Mouse (Mus musculus) CH12.LX (cell line): ENCODE measurements around the gene Col24a1. TPM values are rescaled to one million over a fixed set of nuclear protein-coding genes. Genes with fewer than 3 reads are reported as not detected.

Experiments used
- DNase-seq: peaks from one replicate; pipeline ENCODE4 v3.0.0-alpha.2; 2013; ENCODE audit errors: extremely low read depth
- H3K27ac ChIP-seq: 2 replicates; pipeline ENCODE4 v1.5.1; 2012; ENCODE audit warnings: low read depth, mild to moderate bottlenecking, control low read depth, moderate library complexity; ENCODE audit not compliant: insufficient read depth
- H3K27me3 ChIP-seq: replicated peaks from 2 replicates; pipeline ENCODE3; 2012; ENCODE audit warnings: inconsistent platforms
- H3K36me3 ChIP-seq, 2 experiments: replicated peaks in 1 of 2; 2 replicates each; pipeline versions ENCODE3 to v1.6.1; 2012; ENCODE audit warnings: inconsistent platforms in 1 of 2, low read length in 1 of 2, mild to moderate bottlenecking in 1 of 2, mixed read lengths in 1 of 2, moderate library complexity in 1 of 2; ENCODE audit not compliant: control insufficient read depth in 1 of 2, insufficient read depth in 1 of 2
- H3K4me1 ChIP-seq, 2 experiments: 2 replicates each; pipeline ENCODE4 v1.6.1; 2012; ENCODE audit warnings: inconsistent platforms in 1 of 2, moderate library complexity in 1 of 2; ENCODE audit not compliant: insufficient read depth in 2 of 2, control insufficient read depth in 1 of 2
- H3K4me2 ChIP-seq: 2 replicates; pipeline ENCODE4 v1.6.1; 2012; ENCODE audit warnings: low read depth, mild to moderate bottlenecking, control low read depth; ENCODE audit not compliant: poor library complexity, insufficient read depth, severe bottlenecking
- H3K4me3 ChIP-seq, 3 experiments: fragments of 150-350 bp in 1 of 3; sonication (generic) in 1 of 3; replicated peaks in 1 of 3; 2 replicates each; pipeline versions ENCODE3 to v1.5.1; 2011 to 2012; ENCODE audit warnings: low read depth in 2 of 3, low read length in 2 of 3, mild to moderate bottlenecking in 2 of 3, moderate library complexity in 2 of 3, control low read depth in 1 of 3, improper control_type of control experiment in 1 of 3, inconsistent platforms in 1 of 3, mixed read lengths in 1 of 3; ENCODE audit not compliant: poor library complexity in 1 of 3
- H3K79me2 ChIP-seq: replicated peaks from 2 replicates; pipeline ENCODE4 v1.6.1; 2012; ENCODE audit warnings: mild to moderate bottlenecking, moderate library complexity; ENCODE audit not compliant: control insufficient read depth, poor library complexity, insufficient read depth, severe bottlenecking; ENCODE audit errors: extremely low read depth
- H3K9ac ChIP-seq: 2 replicates; pipeline ENCODE4 v1.6.1; 2012; ENCODE audit warnings: low read depth, mild to moderate bottlenecking, control low read depth, moderate library complexity; ENCODE audit not compliant: insufficient read depth
- H3K9me3 ChIP-seq: replicated peaks from 2 replicates; pipeline ENCODE3; 2012; ENCODE audit warnings: low read length, inconsistent platforms, mixed read lengths
- BHLHE40 ChIP-seq: IDR thresholded peaks from 2 replicates; pipeline ENCODE4 v1.6.1; 2011; ENCODE audit warnings: mild to moderate bottlenecking, low read depth, low read length, improper control_type of control experiment
- CHD2 ChIP-seq: IDR thresholded peaks from 2 replicates; pipeline ENCODE4 v1.6.1; 2011; ENCODE audit warnings: low read length, improper control_type of control experiment
- CTCF ChIP-seq, 2 experiments: IDR thresholded peaks in 1 of 2; conservative IDR thresholded peaks in 1 of 2; 2 replicates each; pipeline ENCODE4 v1.5.1; 2011 to 2012; ENCODE audit warnings: low read depth in 2 of 2, low read length in 2 of 2, improper control_type of control experiment in 1 of 2, inconsistent platforms in 1 of 2, mild to moderate bottlenecking in 1 of 2, moderate library complexity in 1 of 2
- ELF1 ChIP-seq: IDR thresholded peaks from 2 replicates; pipeline ENCODE4 v1.6.1; 2014; ENCODE audit warnings: low read depth, mild to moderate bottlenecking, inconsistent platforms, low read length, improper control_type of control experiment
- EP300 ChIP-seq: IDR thresholded peaks from 2 replicates; pipeline ENCODE4 v1.6.1; 2011; ENCODE audit warnings: low read length, improper control_type of control experiment
- ETS1 ChIP-seq: conservative IDR thresholded peaks from 2 replicates; pipeline ENCODE4 v1.6.1; 2012; ENCODE audit warnings: low read depth, mild to moderate bottlenecking, inconsistent platforms, low read length, improper control_type of control experiment, moderate library complexity
- HCFC1 ChIP-seq: IDR thresholded peaks from 2 replicates; pipeline ENCODE4 v1.6.1; 2012; ENCODE audit warnings: low read depth, mild to moderate bottlenecking, inconsistent platforms, low read length, improper control_type of control experiment
- IRF4 ChIP-seq: IDR thresholded peaks from 2 replicates; pipeline ENCODE4 v1.6.1; 2014; ENCODE audit warnings: low read depth, mild to moderate bottlenecking, inconsistent platforms, low read length, improper control_type of control experiment
- JUND ChIP-seq: conservative IDR thresholded peaks from 2 replicates; pipeline ENCODE4 v1.6.1; 2011; ENCODE audit warnings: low read depth, low read length, improper control_type of control experiment
- KAT2A ChIP-seq: IDR thresholded peaks from 2 replicates; pipeline ENCODE4 v1.6.1; 2012; ENCODE audit warnings: low read length, improper control_type of control experiment, inconsistent platforms; ENCODE audit not compliant: insufficient replicate concordance
- MAFK ChIP-seq: IDR thresholded peaks from 2 replicates; pipeline ENCODE4 v1.6.1; 2011; ENCODE audit warnings: low read length, improper control_type of control experiment; ENCODE audit not compliant: insufficient replicate concordance
- MAX ChIP-seq: IDR thresholded peaks from 2 replicates; pipeline ENCODE4 v1.6.1; 2011; ENCODE audit warnings: low read length, improper control_type of control experiment
- MAZ ChIP-seq: IDR thresholded peaks from 2 replicates; pipeline ENCODE4 v1.6.1; 2012; ENCODE audit warnings: low read depth, mild to moderate bottlenecking, inconsistent platforms, low read length, improper control_type of control experiment, moderate library complexity
- MYC ChIP-seq: IDR thresholded peaks from 2 replicates; pipeline ENCODE4 v1.6.1; 2011; ENCODE audit warnings: low read depth, mild to moderate bottlenecking, improper control_type of control experiment, low read length
- NRF1 ChIP-seq: IDR thresholded peaks from 2 replicates; pipeline ENCODE4 v1.6.1; 2014; ENCODE audit warnings: low read depth, mild to moderate bottlenecking, inconsistent platforms, low read length, improper control_type of control experiment, moderate library complexity
- PAX5 ChIP-seq: IDR thresholded peaks from 2 replicates; pipeline ENCODE4 v1.6.1; 2012; ENCODE audit warnings: low read length, inconsistent platforms, mixed read lengths
- POLR2A ChIP-seq: IDR thresholded peaks from 2 replicates; pipeline ENCODE4 v1.6.1; 2011; ENCODE audit warnings: low read depth, mild to moderate bottlenecking, improper control_type of control experiment, low read length
- POLR2AphosphoS2 ChIP-seq: IDR thresholded peaks from 2 replicates; pipeline ENCODE4 v1.6.1; 2011; ENCODE audit warnings: low read depth, low read length, improper control_type of control experiment
- RAD21 ChIP-seq: IDR thresholded peaks from 2 replicates; pipeline ENCODE4 v1.6.1; 2011; ENCODE audit warnings: low read depth, mild to moderate bottlenecking, low read length, improper control_type of control experiment, moderate library complexity
- RCOR1 ChIP-seq: conservative IDR thresholded peaks from 2 replicates; pipeline ENCODE4 v1.6.1; 2012; ENCODE audit warnings: low read depth, mild to moderate bottlenecking, inconsistent platforms, low read length, improper control_type of control experiment
- SMC3 ChIP-seq: IDR thresholded peaks from 2 replicates; pipeline ENCODE4 v1.6.1; 2011; ENCODE audit warnings: low read depth, low read length, improper control_type of control experiment
- TBP ChIP-seq: conservative IDR thresholded peaks from 2 replicates; pipeline ENCODE4 v1.6.1; 2011; ENCODE audit warnings: low read depth, low read length, improper control_type of control experiment
- TCF12 ChIP-seq: IDR thresholded peaks from 2 replicates; pipeline ENCODE4 v1.6.1; 2014; ENCODE audit warnings: low read depth, mild to moderate bottlenecking, inconsistent platforms, low read length, improper control_type of control experiment
- UBTF ChIP-seq: IDR thresholded peaks from 2 replicates; pipeline ENCODE4 v1.6.1; 2012; ENCODE audit warnings: low read depth, mild to moderate bottlenecking, inconsistent platforms, low read length, improper control_type of control experiment, moderate library complexity
- USF1 ChIP-seq: IDR thresholded peaks from 2 replicates; pipeline ENCODE4 v1.6.1; 2014; ENCODE audit warnings: low read depth, mild to moderate bottlenecking, inconsistent platforms, low read length, improper control_type of control experiment
- USF2 ChIP-seq: conservative IDR thresholded peaks from 2 replicates; pipeline ENCODE4 v1.6.1; 2011; ENCODE audit warnings: low read depth, low read length, improper control_type of control experiment
- ZKSCAN1 ChIP-seq: IDR thresholded peaks from 2 replicates; pipeline ENCODE4 v1.6.1; 2012; ENCODE audit warnings: low read depth, inconsistent platforms, low read length, improper control_type of control experiment, borderline replicate concordance
- ZMIZ1 ChIP-seq: IDR thresholded peaks from 2 replicates; pipeline ENCODE4 v1.6.1; 2012; ENCODE audit warnings: low read depth, mild to moderate bottlenecking, inconsistent platforms, low read length, improper control_type of control experiment
- dilution Hi-C: fragments of 300-500 bp; cut with MboI; formaldehyde crosslinking; loops from 2 replicates; pipeline ENCODE4 v1.14.3; 2020; ENCODE audit warnings: low sequenced_read_pairs; ENCODE audit not compliant: extremely low pct_unique_long_range_greater_than_20kb, extremely low pct_ligation_motif_present
- in situ Hi-C: fragments of 300-500 bp; cut with MboI; formaldehyde crosslinking; loops from 3 replicates; pipeline ENCODE4 v1.14.3; 2019; ENCODE audit warnings: low sequenced_read_pairs, low pct_ligation_motif_present, low pct_unique_long_range_greater_than_20kb, mixed read lengths
- polyA plus RNA-seq: library from polyadenylated mRNA; unstranded; fragments of >175 nt; gene quantifications from 2 replicates; pipeline ENCODE4 v1.2.1, GENCODE M21; 2012; ENCODE audit warnings: low read depth; ENCODE audit not compliant: insufficient read length
- total RNA-seq, 2 experiments: library from RNA; depleted of rRNA; stranded (reverse); fragments of 300-350 nt in 1 of 2; fragments of >200 nt in 1 of 2; gene quantifications; 2 replicates each; pipeline ENCODE4 v1.2.3; 2012 to 2014

Col24a1 gene
- total and polyA plus RNA-seq, 3 experiments, result 0.10 TPM; not detected in 2

DNA sequence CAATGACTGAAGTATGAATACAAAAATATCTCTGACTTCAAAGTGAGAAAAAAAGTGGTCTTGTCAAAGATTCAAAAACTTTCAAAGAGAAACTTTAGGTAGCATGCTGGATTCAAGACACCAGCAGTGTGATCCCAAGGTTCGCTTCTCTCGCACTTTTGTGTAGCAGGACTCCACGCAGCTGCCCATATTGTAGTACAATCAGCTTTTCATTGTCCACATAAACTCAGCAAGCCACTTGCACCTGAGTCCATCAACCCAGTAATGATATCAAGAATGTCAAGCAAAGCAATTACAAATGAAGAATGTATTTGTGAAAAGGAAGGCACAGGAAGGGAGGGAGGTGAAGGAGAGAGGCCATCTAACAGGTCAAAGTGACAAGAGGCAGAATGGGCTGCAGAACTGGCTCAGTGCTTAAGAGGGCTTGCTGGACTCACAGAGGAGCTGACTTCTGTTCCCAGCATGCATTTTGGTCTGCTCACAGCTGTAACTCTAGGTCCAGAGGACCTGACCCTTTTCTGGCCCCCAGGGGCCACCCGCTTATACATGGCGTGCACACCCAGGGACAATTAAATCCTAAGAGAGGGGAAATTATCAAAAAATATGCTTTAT, 7.8 kb downstream of the Col24a1 start:
- no peaks in the 10 kb centered on the region for H3K4me1 ChIP-seq
- H3K4me2 ChIP-seq, result no peak overlapping the region
- dilution Hi-C loops (no loop called here), in situ Hi-C loops (no loop called here)
- DNase-seq, result no peak
- H3K27ac ChIP-seq, result no peak overlapping the region
- no peaks in the 10 kb centered on the region for H3K36me3 ChIP-seq
- H3K27me3 ChIP-seq, result no peaks in the 10 kb centered on the region
- H3K9ac ChIP-seq, result no peak overlapping the region
- H3K79me2 ChIP-seq, result no peaks in the 10 kb centered on the region
- no peaks in the 10 kb centered on the region for H3K9me3 ChIP-seq
- H3K4me3 ChIP-seq, result no peak overlapping the region
- no peak for TF ChIP-seq TBP
- TF ChIP-seq MAFK, result no peak
- TF ChIP-seq ELF1, result no peak
- no peak for TF ChIP-seq JUND
- no peak for TF ChIP-seq USF2
- no peak for TF ChIP-seq MAX
- TF ChIP-seq MYC, result no peak
- TF ChIP-seq TCF12, result no peak
- TF ChIP-seq RCOR1, result no peak
- TF ChIP-seq USF1, result no peak
- no peak for TF ChIP-seq CTCF (conservative IDR thresholded peaks at IDR 0.05 in 1 of 2, IDR thresholded peaks at IDR 0.05 in 1 of 2; ENCODE audit: low read depth in 2 of 2, low read length in 2 of 2)
- TF ChIP-seq PAX5, result no peak
- no peak for TF ChIP-seq KAT2A
- no peak for TF ChIP-seq EP300

DNA sequence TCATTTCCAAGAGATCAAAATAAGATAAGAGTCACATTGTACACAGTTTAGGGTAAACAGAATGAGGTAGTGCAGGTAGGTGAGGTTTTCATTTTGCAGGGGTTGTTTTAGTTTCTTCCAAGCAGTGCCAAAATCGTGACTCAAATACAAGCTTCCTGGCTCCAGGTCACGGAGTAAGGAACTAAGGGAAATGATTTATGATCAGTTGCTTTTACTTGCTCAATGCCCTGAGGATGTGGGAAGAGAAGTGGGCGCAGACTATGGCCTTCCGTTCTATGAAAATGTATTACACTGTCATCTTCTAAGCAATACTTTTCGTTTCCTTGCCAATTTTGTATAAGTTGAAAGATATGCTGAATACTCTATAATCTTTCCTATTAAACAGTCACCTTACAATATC, 13.0 kb downstream of the Col24a1 start:
- DNase-seq, result no peak
- in situ Hi-C loops (no loop called here), dilution Hi-C loops (no loop called here)
- no peaks in the 10 kb centered on the region for H3K27me3 ChIP-seq
- no peak overlapping the region for H3K4me3 ChIP-seq
- H3K79me2 ChIP-seq, result no peaks in the 10 kb centered on the region
- no peak overlapping the region for H3K27ac ChIP-seq
- H3K36me3 ChIP-seq, result no peaks in the 10 kb centered on the region
- H3K4me1 ChIP-seq, result peaks cover 4 to 10% of the 10 kb centered on the region in 2 experiments; a peak in 3 of 4 replicates
- H3K9ac ChIP-seq, result no peak overlapping the region
- TF ChIP-seq RAD21 (no peak), HCFC1 (no peak), EP300 (no peak), ETS1 (no peak), POLR2A (no peak), ZKSCAN1 (no peak), MAZ (no peak), SMC3 (no peak), TCF12 (no peak), USF2 (no peak), ZMIZ1 (no peak), BHLHE40 (no peak), IRF4 (no peak), CHD2 (no peak), MAX (no peak), CTCF (conservative IDR thresholded peaks at IDR 0.05 in 1 of 2, IDR thresholded peaks at IDR 0.05 in 1 of 2; ENCODE audit: low read depth in 2 of 2, low read length in 2 of 2) (no peak), UBTF (no peak), NRF1 (no peak), POLR2AphosphoS2 (no peak)
- no peak overlapping the region for H3K4me2 ChIP-seq
- no peaks in the 10 kb centered on the region for H3K9me3 ChIP-seq
